Mouse (Mus musculus) neural tube, embryonic 10.5 days (tissue): ENCODE measurements at regions not wholly inside any gene's neighbourhood (a gene's known extent, or its start where the extent isn't known, plus 50 kb on each side); places are given as distances from the start of the nearest gene placed in this dataset.

ENCODE experiments used
- DNase-seq: peaks from one replicate; pipeline ENCODE4 v3.0.0-alpha.2; 2017; ENCODE audit warnings: low spot score; ENCODE audit errors: extremely low spot score

GRCm38 (mm10) chr3:70321161-70321657 lies 313.8 kb downstream of the Otol1 start:
- no peak for DNase-seq

DNA sequence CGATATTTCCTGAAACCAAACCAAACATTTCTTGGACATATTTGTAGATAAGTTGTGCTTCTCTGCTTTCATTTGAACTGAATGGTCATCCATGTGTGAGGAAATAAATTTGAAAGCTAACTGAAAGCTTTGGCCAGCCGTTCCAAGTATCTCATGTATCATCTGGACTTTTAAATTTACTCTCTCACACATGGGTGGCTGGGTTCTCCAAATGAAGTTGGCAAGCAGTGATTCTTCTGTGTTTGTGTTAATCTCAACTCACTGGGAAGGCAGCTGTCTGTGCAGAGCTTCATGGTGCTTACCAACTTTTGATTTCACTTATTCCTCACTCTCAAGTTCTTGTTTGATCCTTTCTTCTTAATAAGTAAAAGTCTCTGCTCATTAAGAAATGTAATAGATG lies 317.3 kb downstream of the Otol1 start:
- no peak for DNase-seq
